Mouse (Mus musculus) forebrain, embryonic 12.5 days (tissue): Measurements from ENCODE around the gene Zmynd15. TPM values are rescaled to one million over a fixed set of nuclear protein-coding genes. Genes with fewer than 3 reads are reported as not detected.
A peak's percentile ranks its signal among the peaks of the same experiment; 100 is the strongest.
"Not testable (repeated sequence)": the region's sequence is repeated elsewhere in the genome, so short reads cannot be mapped to it uniquely, and the experiment has no call there.

Experiments
- ATAC-seq: fragments of 200-750 bp; cut with Nextera tagmentation; 2 replicates; pipeline ENCODE4 v1.8.0; 2017; ENCODE audit warnings: moderate TSS enrichment; ENCODE audit not compliant: low FRiP score
- H3K27ac ChIP-seq: fragments of 300-500 bp; sonication (generic); 2 replicates; pipeline ENCODE4 v1.5.1; 2016; ENCODE audit warnings: mild to moderate bottlenecking
- H3K27me3 ChIP-seq: fragments of 300-500 bp; sonication (generic); 2 replicates; pipeline ENCODE4 v1.6.1; 2016; ENCODE audit warnings: mild to moderate bottlenecking
- H3K36me3 ChIP-seq: fragments of 300-500 bp; sonication (generic); replicated peaks from 2 replicates; pipeline ENCODE4 v1.6.1; 2016; ENCODE audit warnings: mild to moderate bottlenecking
- H3K4me1 ChIP-seq: fragments of 300-500 bp; sonication (generic); 2 replicates; pipeline ENCODE4 v1.6.1; 2016
- H3K4me2 ChIP-seq: fragments of 300-500 bp; sonication (generic); 2 replicates; pipeline ENCODE4 v1.6.1; 2016; ENCODE audit warnings: mild to moderate bottlenecking, moderate library complexity
- H3K4me3 ChIP-seq: fragments of 300-500 bp; sonication (generic); replicated peaks from 2 replicates; pipeline ENCODE4 v1.5.1; 2016; ENCODE audit warnings: mild to moderate bottlenecking
- H3K9ac ChIP-seq: fragments of 300-500 bp; sonication (generic); 2 replicates; pipeline ENCODE4 v1.6.1; 2016; ENCODE audit warnings: mild to moderate bottlenecking
- H3K9me3 ChIP-seq: fragments of 300-500 bp; sonication (generic); 2 replicates; pipeline ENCODE4 v1.6.1; 2016
- WGBS: fragments of 180-500 bp; shearing (Covaris S2); methylation state at CpG from one replicate; pipeline ENCODE4 v1.1.7; 2016; 5-methylcytosine and 5-hydroxymethylcytosine counted together
- polyA plus RNA-seq: library from polyadenylated mRNA; unstranded; fragments of >200 nt; fragmentation: Nextera tagmentation; extraction: Ambion mirVana; gene quantifications from 2 replicates; pipeline ENCODE4 v1.2.1, GENCODE M21; 2016

The Zmynd15 gene
- 0.35 and 0.43 TPM in 2 replicates for polyA plus RNA-seq

DNA sequence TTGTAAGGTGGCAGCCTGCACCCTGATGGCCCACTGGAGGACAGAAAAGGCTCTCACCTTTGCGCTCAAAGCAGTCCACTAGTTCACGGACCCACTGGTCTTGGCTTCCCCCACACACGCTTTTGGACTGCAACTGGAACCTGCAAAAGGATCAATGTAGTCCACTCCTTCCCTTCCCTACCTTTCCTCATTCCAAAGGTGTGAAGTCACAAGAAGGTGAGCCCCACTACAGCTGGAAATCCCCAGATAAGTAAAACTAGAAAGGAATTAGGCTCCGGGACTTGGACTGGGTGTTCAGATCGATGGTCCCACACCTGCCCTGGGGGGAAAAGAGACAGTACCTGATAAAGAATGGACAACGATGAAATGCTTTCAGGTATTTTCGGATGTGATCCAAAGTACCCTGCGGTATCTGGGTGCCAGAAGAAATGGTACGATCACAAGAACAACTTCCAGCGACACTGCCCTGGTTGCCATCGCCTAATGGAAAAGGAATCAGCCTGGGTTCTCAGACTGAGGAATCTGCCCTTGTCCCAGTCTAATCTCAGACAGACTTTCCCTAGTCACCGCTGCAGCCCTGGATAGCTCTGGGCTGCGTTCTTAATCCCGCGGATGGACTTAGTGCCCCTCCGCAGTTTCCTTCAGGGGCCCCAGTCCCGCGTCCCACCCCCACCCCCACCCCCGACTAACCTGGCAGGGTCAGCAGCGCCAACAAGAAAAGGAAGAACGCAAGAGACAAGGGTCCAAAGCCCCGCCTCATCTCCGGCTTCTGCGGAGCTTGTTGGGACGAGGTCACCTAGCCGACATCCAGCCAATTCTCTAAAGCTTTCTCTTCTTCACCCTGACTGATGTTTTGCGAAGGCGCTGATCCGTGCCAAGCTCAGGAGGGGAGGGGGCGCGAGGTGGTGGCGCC is at the start of gene Zmynd15:
Zmynd15 (plus strand) TSS at position 746 of the 913 bp plus-strand sequence.
- Histone ChIP-seq H3K9ac (peak within 1 kb of the TSS; percentile 49), H3K27me3 (peaks cover 49% of the 10 kb centered on the region), H3K4me1 (peaks cover 13% of the 10 kb centered on the region), H3K36me3 (no peaks in the 10 kb centered on the region), H3K4me2 (peak within 1 kb of the TSS; percentile 69), H3K9me3 (no peaks in the 10 kb centered on the region), H3K4me3 (peak within 1 kb of the TSS; percentile 40), H3K27ac (no peak within 1 kb of the TSS)
- no peak for ATAC-seq
- WGBS, result 19% methylated on average over 32 of the region's 32 CpGs

DNA sequence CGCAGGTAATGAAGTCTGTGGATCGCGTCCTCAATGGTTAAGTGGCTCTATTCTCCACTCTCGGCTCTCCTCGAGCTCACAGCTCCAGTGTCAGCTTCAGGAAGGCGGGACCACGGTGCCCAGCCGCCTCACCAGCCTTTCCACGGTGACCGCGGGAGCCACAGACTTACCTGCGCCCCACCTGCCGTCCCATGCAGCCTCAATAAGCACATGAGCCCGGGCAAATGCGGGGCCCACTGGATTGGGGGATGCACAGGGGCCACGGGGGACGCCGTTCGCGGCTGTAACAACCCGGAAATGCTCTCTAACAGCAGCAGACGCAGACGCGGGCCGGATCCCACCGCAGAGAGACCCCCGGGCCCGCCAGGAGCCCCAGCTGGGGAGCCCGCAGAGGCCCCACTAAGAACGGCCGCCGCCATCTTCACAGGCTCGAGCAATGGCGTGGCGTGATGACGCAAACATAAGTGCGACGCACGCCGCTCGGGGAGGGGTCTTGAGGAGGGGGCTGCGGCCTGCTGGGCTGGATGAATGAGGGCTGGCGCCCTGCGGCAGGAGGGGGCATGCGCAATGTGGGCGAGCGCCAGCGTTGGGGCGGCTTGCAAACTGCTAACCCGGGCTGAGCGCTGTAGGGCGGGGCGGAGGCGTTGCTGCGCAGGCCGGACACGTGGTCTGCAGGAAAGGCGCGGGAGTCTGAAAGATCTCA is 49.5 kb upstream of the Zmynd15 start, which contains the start of gene Pelp1:
Pelp1 (minus strand) TSS at position 438 of the 703 bp plus-strand sequence.
- H3K36me3 ChIP-seq, result peaks cover 11% of the 10 kb centered on the region
- WGBS, result under 1% methylated on average over 59 of the region's 59 CpGs

DNA sequence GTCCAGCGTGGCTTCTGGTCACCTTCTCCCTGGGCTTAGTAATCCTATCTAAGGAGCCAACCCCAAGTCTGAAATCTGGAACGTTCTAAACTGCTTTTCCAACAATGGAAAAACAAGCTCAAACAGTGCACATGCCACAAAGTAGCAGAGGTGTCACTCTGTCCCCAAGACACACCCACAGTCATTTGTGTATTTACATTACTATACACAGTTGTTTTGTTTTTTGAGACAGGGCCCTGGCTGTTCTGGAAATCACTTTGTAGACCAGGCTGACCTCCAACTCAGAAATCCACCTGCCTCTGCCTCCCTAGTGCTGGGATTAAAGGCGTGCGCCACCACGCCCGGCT is 49.0 kb upstream of the Zmynd15 start:
- peak overlapping the region; percentile 99 for H3K4me3 ChIP-seq
- no peaks in the 10 kb centered on the region for H3K27me3 ChIP-seq
- peak overlapping the region; percentile 5; the same call in 1 of the 2 replicates for H3K9ac ChIP-seq
- WGBS, result 63% methylated on average over 6 of the region's 6 CpGs
- no peaks in the 10 kb centered on the region for H3K9me3 ChIP-seq
- no peak for ATAC-seq
- peak overlapping the region; percentile 92 for H3K4me2 ChIP-seq
- H3K27ac ChIP-seq, result peak overlapping the region; percentile 74; the same call in 1 of the 2 replicates
- peaks cover 8% of the 10 kb centered on the region for H3K36me3 ChIP-seq
- H3K4me1 ChIP-seq, result peaks cover 18% of the 10 kb centered on the region

More for the DNA sequence above, 49.5 kb upstream of the Zmynd15 start, which contains the start of gene Pelp1:
- no peaks in the 10 kb centered on the region for H3K9me3 ChIP-seq
- H3K27me3 ChIP-seq, result no peaks in the 10 kb centered on the region
- H3K27ac ChIP-seq, result peak within 1 kb of the TSS; percentile 74
- ATAC-seq, result peak; percentile 98
- H3K9ac ChIP-seq, result peak within 1 kb of the TSS; percentile 95
- H3K4me2 ChIP-seq, result peak within 1 kb of the TSS; percentile 92
- peaks cover 18% of the 10 kb centered on the region for H3K4me1 ChIP-seq
- peak within 1 kb of the TSS; percentile 99 for H3K4me3 ChIP-seq

DNA sequence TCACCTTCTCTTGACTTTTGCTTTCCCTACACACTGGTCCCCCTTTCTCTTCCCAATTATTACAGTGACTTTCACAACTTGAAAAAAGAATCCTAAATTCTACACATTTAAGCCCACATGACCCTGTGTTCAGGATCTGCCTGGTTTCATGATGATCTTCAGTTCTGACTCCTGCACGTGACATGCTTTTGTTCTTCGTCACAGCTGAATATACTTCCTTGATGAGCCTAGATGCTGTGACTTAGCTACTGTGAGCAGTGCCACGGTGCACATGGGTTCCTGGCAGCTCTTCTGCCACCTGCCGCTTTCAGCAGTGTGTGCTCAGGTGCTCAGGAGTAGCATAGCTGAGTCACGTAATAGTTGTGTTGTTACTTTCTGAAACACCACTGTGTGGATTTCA is 46.6 kb upstream of the Zmynd15 start:
- ATAC-seq, result no peak
- Histone ChIP-seq H3K4me2 (no peak overlapping the region), H3K9me3 (no peaks in the 10 kb centered on the region), H3K36me3 (no peaks in the 10 kb centered on the region), H3K27me3 (no peaks in the 10 kb centered on the region), H3K4me1 (peaks cover 18% of the 10 kb centered on the region), H3K4me3 (no peak overlapping the region), H3K27ac (no peak overlapping the region), H3K9ac (peak overlapping the region; percentile 25; the same call in 1 of the 2 replicates)
- 80% methylated on average over 5 of the region's 5 CpGs for WGBS

DNA sequence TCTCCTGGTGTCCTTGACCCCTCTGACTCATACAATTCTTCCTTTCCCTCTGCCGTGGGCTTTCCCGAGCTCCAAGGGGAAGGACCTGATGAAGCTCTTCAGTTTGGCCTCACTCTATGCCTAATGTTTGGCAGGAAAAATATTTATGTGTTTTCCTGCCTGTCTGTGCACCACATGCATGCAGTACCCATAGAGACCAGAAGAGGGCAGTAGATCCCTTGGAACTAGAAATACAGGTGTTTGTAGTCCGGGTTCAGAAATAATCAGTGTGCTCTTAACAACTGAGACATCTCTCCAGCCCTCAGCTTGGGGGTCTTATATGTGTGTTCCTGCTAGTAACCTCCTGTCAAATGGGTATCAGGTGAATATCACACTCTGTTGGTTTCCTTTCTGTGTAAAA is 45.3 kb upstream of the Zmynd15 start:
- 5% methylated on average over 3 of the region's 3 CpGs for WGBS
- ATAC-seq, result no peak
- H3K36me3 ChIP-seq, result no peaks in the 10 kb centered on the region
- H3K4me1 ChIP-seq, result peaks cover 8% of the 10 kb centered on the region
- H3K27me3 ChIP-seq, result no peaks in the 10 kb centered on the region
- no peak overlapping the region for H3K27ac ChIP-seq
- H3K4me3 ChIP-seq, result no peak overlapping the region
- no peaks in the 10 kb centered on the region for H3K9me3 ChIP-seq
- H3K9ac ChIP-seq, result no peak overlapping the region
- H3K4me2 ChIP-seq, result no peak overlapping the region

DNA sequence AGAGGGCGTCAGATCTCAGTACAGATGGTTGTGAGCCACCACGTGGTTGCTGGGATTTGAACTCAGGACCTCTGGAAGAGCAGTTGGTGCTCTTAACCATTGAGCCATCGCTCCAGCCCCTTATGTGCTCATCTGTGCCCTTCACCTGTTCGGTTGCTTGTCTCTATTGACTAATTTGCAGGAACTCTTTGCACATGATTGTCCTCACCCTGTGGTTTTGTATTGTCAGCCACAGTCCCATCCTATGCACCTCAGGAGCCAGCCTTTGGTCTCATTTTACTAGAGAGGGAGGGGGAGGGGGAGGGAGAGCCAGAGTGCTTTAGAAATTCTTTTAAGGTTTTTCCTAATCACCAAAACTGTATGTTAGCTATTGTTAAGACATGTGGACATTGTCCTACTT is 41.0 kb upstream of the Zmynd15 start:
- Histone ChIP-seq H3K27ac (no peak overlapping the region), H3K27me3 (no peaks in the 10 kb centered on the region), H3K9ac (no peak overlapping the region), H3K9me3 (no peaks in the 10 kb centered on the region), H3K4me3 (no peak overlapping the region), H3K4me2 (no peak overlapping the region), H3K4me1 (no peaks in the 10 kb centered on the region), H3K36me3 (no peaks in the 10 kb centered on the region)
- ATAC-seq, result no peak
- WGBS, result 61% methylated on average over 4 of the region's 4 CpGs

DNA sequence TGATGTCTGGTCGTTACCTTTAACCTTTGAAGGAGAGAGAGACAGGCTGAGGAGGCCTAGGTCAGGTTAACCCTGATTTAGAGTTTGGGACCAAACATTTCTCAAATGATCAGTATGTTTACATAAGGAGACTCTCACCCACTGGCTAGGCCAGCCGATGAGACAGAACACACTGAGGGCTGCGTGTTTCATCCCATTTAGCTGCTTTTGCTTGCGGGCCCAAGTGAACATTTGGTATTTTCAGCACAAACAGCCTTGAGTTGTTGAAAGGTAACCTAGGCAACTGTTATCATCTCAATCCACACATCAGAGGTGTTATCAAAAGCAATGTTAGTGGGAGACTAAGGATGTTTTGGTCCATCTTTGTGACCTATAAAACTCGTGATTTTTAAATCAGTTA is 39.7 kb upstream of the Zmynd15 start:
- Histone ChIP-seq H3K9ac (no peak overlapping the region), H3K4me1 (no peaks in the 10 kb centered on the region), H3K9me3 (no peaks in the 10 kb centered on the region), H3K4me3 (no peak overlapping the region), H3K27ac (no peak overlapping the region), H3K36me3 (no peaks in the 10 kb centered on the region), H3K4me2 (no peak overlapping the region), H3K27me3 (no peaks in the 10 kb centered on the region)
- 81% methylated on average over 5 of the region's 5 CpGs for WGBS
- no peak for ATAC-seq

DNA sequence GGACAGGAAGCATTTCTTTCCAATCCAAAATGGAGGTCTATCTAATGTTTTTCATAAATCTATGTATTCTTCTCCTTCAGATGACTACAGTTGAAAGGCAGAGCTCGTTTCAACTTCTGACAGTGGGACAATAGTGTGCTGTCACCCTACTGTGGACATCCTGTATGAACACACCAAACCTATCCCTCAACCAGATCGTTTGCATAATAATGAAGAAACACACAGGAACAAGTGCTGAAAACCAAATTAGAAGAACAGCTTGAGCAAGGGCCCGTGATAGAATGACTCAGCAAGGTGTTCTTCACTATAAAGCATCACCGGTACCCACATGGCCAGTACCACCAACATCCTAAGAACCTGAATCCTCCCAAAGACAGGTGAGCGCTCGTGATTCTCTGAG is 32.6 kb upstream of the Zmynd15 start:
- not testable (repeated sequence) for H3K4me2 ChIP-seq, H3K27me3 ChIP-seq, H3K9me3 ChIP-seq, H3K4me1 ChIP-seq, H3K9ac ChIP-seq, H3K27ac ChIP-seq, H3K36me3 ChIP-seq, H3K4me3 ChIP-seq, ATAC-seq
- WGBS, result 70% methylated on average over 6 of the region's 6 CpGs

DNA sequence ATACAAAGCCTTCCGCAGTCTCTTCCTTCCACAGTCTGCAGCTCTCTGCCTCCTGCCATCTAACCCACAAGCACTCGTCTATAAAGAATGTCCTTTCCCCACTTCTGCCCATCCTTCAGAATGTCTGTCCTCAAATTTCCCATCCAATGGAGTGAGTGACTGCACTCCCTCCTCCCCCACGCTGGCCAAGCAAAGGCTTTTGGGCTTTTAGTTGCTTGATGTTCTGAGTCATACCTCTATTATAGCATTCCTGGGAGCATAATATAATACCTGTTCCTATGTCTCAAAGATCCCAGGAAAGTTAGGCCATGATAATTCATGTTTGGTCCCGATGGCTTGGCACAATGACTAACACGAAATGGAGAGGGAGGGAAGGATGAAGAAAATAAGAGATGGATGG is 27.7 kb upstream of the Zmynd15 start:
- Histone ChIP-seq H3K9me3 (no peaks in the 10 kb centered on the region), H3K4me2 (peak overlapping the region; percentile 83), H3K36me3 (peaks cover 10% of the 10 kb centered on the region), H3K27me3 (no peaks in the 10 kb centered on the region), H3K4me3 (peak overlapping the region; percentile 82; the same call in 1 of the 2 replicates), H3K27ac (peak overlapping the region; percentile 89), H3K9ac (peak overlapping the region; percentile 44; the same call in 1 of the 2 replicates), H3K4me1 (peaks cover 30% of the 10 kb centered on the region)
- WGBS, result 30% methylated on average over 5 of the region's 5 CpGs
- no peak for ATAC-seq

DNA sequence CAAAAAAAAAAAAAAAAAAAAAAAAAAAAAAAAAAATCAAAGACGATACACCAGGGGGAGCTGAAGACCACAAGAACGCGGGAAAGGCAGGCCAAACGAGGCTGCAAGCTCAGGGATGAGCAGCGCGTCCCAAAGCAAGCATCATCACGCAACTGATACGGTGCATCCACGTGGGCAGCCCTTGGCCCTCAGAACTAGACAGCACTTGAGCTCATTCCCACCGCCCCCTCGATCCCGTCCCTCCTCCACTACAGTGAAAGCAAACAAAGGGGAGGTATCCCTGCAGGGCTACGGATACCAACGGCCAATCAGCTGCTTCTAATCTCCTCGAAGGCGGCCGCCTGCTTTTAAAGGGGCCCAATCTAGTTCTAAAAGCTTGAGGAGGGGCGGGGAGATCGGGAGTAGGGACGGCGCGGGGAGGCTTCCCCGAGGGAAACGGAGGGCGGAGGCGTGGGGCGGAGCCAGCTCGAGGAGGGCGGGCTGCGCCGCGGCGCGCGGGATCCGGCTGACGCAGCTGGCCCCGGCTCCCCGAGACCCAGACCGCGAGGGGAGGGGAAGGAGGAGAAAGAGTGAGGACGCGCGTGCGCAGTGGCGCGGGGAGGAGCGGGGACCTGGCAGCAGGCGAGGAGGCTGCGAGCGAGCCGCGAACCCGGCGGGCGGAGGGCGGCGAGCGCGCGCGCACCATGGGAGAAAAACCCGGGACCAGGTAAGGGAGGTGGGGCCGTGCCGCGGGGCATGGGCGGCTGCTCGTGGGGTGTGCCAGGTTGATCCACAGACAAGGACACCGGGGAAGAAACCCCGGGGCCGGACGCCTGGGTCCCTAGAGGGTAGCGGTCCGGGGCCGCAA is 27.0 kb upstream of the Zmynd15 start, which contains the start of gene Arrb2:
Arrb2 (plus strand) TSS at position 588 of the 847 bp plus-strand sequence.
- Histone ChIP-seq H3K4me1 (peaks cover 30% of the 10 kb centered on the region), H3K9me3 (no peaks in the 10 kb centered on the region), H3K9ac (peak within 1 kb of the TSS; percentile 87), H3K27ac (peak within 1 kb of the TSS; percentile 89), H3K36me3 (peaks cover 17% of the 10 kb centered on the region), H3K27me3 (no peaks in the 10 kb centered on the region), H3K4me2 (peak within 1 kb of the TSS; percentile 83), H3K4me3 (peak within 1 kb of the TSS; percentile 82)
- ATAC-seq, result peak; percentile 94
- WGBS, result under 1% methylated on average over 65 of the region's 75 CpGs

DNA sequence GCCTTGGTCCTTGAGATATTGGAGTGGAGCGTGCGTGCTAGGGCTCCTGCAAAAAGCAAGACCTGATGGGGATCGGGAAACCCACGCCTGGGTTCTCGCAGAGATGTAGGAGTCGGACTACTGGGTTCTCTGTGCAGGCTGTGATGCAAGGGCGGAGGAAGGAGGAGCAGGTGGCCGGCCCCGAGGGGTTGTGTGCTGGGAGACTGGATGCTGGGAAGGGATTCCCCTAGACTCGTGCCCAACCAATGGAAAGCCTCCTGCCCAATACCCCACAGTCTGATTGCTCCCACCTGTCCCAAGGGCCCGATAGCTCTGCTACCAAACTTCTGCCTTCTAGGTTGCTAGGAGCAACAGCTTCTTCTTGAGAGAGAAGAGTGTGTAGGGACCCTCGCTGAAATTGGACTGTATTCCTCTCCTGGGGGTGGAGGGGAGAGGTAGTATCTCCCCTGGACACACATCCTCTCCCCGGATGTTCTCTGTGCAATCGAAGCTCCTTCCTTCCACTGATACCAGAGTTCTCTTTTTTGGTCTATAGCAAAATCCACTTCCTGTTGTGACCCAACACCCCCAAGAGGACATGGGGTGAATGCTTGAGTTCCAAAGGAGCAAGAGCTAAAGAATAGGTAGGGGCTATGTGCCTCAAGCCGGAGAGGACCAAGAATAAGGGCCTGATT is 26.2 kb upstream of the Zmynd15 start:
- peak overlapping the region; percentile 87 for H3K9ac ChIP-seq
- peaks cover 23% of the 10 kb centered on the region for H3K36me3 ChIP-seq
- H3K27ac ChIP-seq, result peak overlapping the region; percentile 89
- peak overlapping the region; percentile 83 for H3K4me2 ChIP-seq
- ATAC-seq, result peak; percentile 42
- WGBS, result 6% methylated on average over 15 of the region's 15 CpGs
- no peaks in the 10 kb centered on the region for H3K9me3 ChIP-seq
- peak overlapping the region; percentile 82 for H3K4me3 ChIP-seq
- H3K4me1 ChIP-seq, result peaks cover 30% of the 10 kb centered on the region
- H3K27me3 ChIP-seq, result no peaks in the 10 kb centered on the region
